ENCODE assay signal across 8 mouse cellular contexts in the genomic region with DNA sequence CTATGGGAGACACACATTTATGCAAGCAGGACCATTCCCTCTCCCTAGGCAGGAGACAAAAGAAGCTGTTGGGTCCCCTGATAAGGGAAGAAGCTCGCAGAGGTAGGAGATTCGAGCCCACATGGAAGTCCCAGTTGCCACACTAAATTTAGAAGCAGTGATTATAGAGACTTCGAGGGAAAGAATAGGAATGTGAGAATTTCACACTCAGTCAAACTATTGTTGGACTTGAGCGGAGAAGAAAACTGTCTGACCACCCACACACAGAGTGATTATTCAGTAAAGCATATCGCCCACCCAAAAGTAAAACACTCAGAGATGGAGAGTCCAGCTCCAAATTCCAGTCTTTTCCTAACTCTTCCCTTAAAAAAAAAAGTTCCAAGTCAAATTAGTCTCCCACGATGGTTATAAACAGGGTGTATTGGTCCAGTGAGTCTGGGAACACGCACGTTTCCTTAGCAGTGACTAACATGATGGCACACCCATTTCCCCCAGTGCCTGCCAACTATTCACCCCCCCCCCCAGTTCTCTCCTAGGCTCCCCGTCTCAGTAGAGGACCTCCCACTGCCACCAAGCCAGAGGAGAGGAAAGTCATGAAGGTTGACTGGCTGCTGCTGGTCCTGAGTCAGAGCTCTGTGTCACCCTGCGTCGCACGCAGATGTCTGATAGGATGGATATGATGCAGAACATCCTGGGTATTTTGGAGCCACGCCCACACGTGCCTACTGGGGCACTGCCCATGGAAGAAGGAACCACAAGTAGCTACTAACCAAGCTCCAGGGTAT.
DNase-seq lines count a peak whose midpoint lies in the region; ATAC-seq and TF ChIP-seq lines count a peak whose summit lies in the region.
"Had no signal": no experiment of that assay in that cellular context is flagged by ENCODE, and none has a peak within 500 bp of the region (broad histone marks: within the 10 kb centered on the region; RNA-seq: fewer than 3 reads in every experiment).

No protein-coding gene starts in this region.

- no peaks in the 10 kb centered on the region for H3K9me3 ChIP-seq in kidney, postnatal 0 days (replicated peaks; ENCODE audit: low read length)
- H3K9me3 ChIP-seq in neural tube, embryonic 15.5 days (replicated peaks) = no peaks in the 10 kb centered on the region
- H3K9me3 ChIP-seq in intestine, postnatal 0 days (ENCODE audit: control insufficient read depth) = no peaks in the 10 kb centered on the region

- H3K4me3 ChIP-seq in kidney, postnatal 0 days (replicated peaks; ENCODE audit: low read depth, low read length) = no peak overlapping the region
- H3K4me3 ChIP-seq in thymus, adult 2 months (ENCODE audit: control insufficient read depth, insufficient read depth, low read length) = no peak overlapping the region
- no peak overlapping the region for H3K4me3 ChIP-seq in neural tube, embryonic 15.5 days (replicated peaks)
- no peak overlapping the region for H3K4me3 ChIP-seq in intestine, postnatal 0 days (ENCODE audit: low read depth, low read length)

- H3K4me2 ChIP-seq in kidney, postnatal 0 days (ENCODE audit: low read length) = no peak overlapping the region
- H3K4me2 ChIP-seq in neural tube, embryonic 15.5 days = no peak overlapping the region
- H3K4me2 ChIP-seq in intestine, postnatal 0 days (replicated peaks; ENCODE audit: low read depth) = no peak overlapping the region

- no peak for TF ChIP-seq POLR2A in thymus, adult 2 months (IDR thresholded peaks at IDR 0.05; ENCODE audit: control insufficient read depth, extremely low read depth, insufficient read depth, low read length, poor library complexity)

- peak; percentile 34; the same call in 1 of the 2 replicates for ATAC-seq in kidney, postnatal 0 days (replicated peaks; ENCODE audit: low FRiP score, low read depth)
- ATAC-seq in neural tube, embryonic 15.5 days (ENCODE audit: low FRiP score) = no peak
- no peak for ATAC-seq in intestine, postnatal 0 days

- no peak overlapping the region for H3K27ac ChIP-seq in kidney, postnatal 0 days
- H3K27ac ChIP-seq in thymus, adult 2 months (ENCODE audit: control insufficient read depth, insufficient read depth, low read length) = no peak overlapping the region
- H3K27ac ChIP-seq in neural tube, embryonic 15.5 days (replicated peaks) = no peak overlapping the region
- H3K27ac ChIP-seq in intestine, postnatal 0 days (ENCODE audit: low read depth, low read length) = no peak overlapping the region

- no peaks in the 10 kb centered on the region for H3K4me1 ChIP-seq in kidney, postnatal 0 days (replicated peaks; ENCODE audit: insufficient read depth, low read length)
- H3K4me1 ChIP-seq in thymus, adult 2 months (replicated peaks; ENCODE audit: control insufficient read depth, insufficient read depth, low read length) = peaks cover 5% of the 10 kb centered on the region; the same call in 1 of the 2 replicates
- peaks cover 16% of the 10 kb centered on the region for H3K4me1 ChIP-seq in neural tube, embryonic 15.5 days
- H3K4me1 ChIP-seq in intestine, postnatal 0 days (replicated peaks; ENCODE audit: control insufficient read depth, insufficient read depth, low read length) = no peaks in the 10 kb centered on the region

- WGBS in kidney, postnatal 0 days = 61% methylated on average over 14 of the region's 14 CpGs
- WGBS in thymus, adult 2 months = 77% methylated on average over 14 of the region's 14 CpGs
- 71% methylated on average over 14 of the region's 14 CpGs for WGBS in neural tube, embryonic 15.5 days
- WGBS in intestine, postnatal 0 days = 65% methylated on average over 14 of the region's 14 CpGs

- DNase-seq in 3T3-L1 (ENCODE audit: low read depth, low spot score) = peak; percentile 74
- DNase-seq in adrenal gland, postnatal 14 days = peak; percentile 70
- no peak for DNase-seq in kidney, postnatal 0 days (ENCODE audit: low spot score)
- DNase-seq in lung, postnatal 14 days = peak; percentile 37
- no peak for DNase-seq in thymus, adult 2 months
- DNase-seq: cerebellum, postnatal 36 days had no signal

- no peaks in the 10 kb centered on the region for H3K36me3 ChIP-seq in kidney, postnatal 0 days (ENCODE audit: insufficient read depth, low read length)
- no peaks in the 10 kb centered on the region for H3K36me3 ChIP-seq in thymus, adult 2 months (ENCODE audit: control insufficient read depth, insufficient read depth, low read length)
- H3K36me3 ChIP-seq in neural tube, embryonic 15.5 days = no peaks in the 10 kb centered on the region
- no peaks in the 10 kb centered on the region for H3K36me3 ChIP-seq in intestine, postnatal 0 days (ENCODE audit: control insufficient read depth, insufficient read depth)

- no peak overlapping the region for H3K9ac ChIP-seq in kidney, postnatal 0 days (ENCODE audit: low read depth, low read length)
- no peak overlapping the region for H3K9ac ChIP-seq in neural tube, embryonic 15.5 days (replicated peaks)
- no peak overlapping the region for H3K9ac ChIP-seq in intestine, postnatal 0 days (ENCODE audit: low read depth, low read length)

- no peaks in the 10 kb centered on the region for H3K27me3 ChIP-seq in kidney, postnatal 0 days (ENCODE audit: insufficient read depth, low read length)
- no peaks in the 10 kb centered on the region for H3K27me3 ChIP-seq in thymus, adult 2 months (ENCODE audit: control insufficient read depth, insufficient read depth, low read length)
- H3K27me3 ChIP-seq in neural tube, embryonic 15.5 days (replicated peaks) = no peaks in the 10 kb centered on the region
- no peaks in the 10 kb centered on the region for H3K27me3 ChIP-seq in intestine, postnatal 0 days (replicated peaks; ENCODE audit: control insufficient read depth, insufficient read depth, low read length)

- TF ChIP-seq CTCF in kidney, postnatal 0 days (IDR thresholded peaks at IDR 0.05; ENCODE audit: low read depth) = no peak
- TF ChIP-seq CTCF in thymus, adult 2 months (IDR thresholded peaks at IDR 0.05; ENCODE audit: borderline replicate concordance, control insufficient read depth, extremely low read depth, insufficient read depth, low read length, poor library complexity) = no peak
- no peak for TF ChIP-seq CTCF in intestine, postnatal 0 days (IDR thresholded peaks at IDR 0.05; ENCODE audit: low read depth)

Comparison
In these comparisons a context has a peak if more than half of its experiments do, and no peak if none do; other contexts are left out.
1. DNase-seq: peak in 3T3-L1 (single experiment), adrenal gland, postnatal 14 days (single experiment) and lung, postnatal 14 days (single experiment); none in kidney, postnatal 0 days (single experiment) and thymus, adult 2 months (single experiment).